Mouse (Mus musculus) CH12.LX (cell line): ENCODE results near the gene Cnot4. TPM values are rescaled to one million over a fixed set of nuclear protein-coding genes. Genes with fewer than 3 reads are reported as not detected.

Experiments
- DNase-seq: peaks from one replicate; pipeline ENCODE4 v3.0.0-alpha.2; 2013; ENCODE audit errors: extremely low read depth
- H3K27ac ChIP-seq: 2 replicates; pipeline ENCODE4 v1.5.1; 2012; ENCODE audit warnings: low read depth, mild to moderate bottlenecking, control low read depth, moderate library complexity; ENCODE audit not compliant: insufficient read depth
- H3K27me3 ChIP-seq: replicated peaks from 2 replicates; pipeline ENCODE3; 2012; ENCODE audit warnings: inconsistent platforms
- H3K36me3 ChIP-seq, 2 experiments: replicated peaks in 1 of 2; 2 replicates each; pipeline versions ENCODE3 to v1.6.1; 2012; ENCODE audit warnings: inconsistent platforms in 1 of 2, low read length in 1 of 2, mild to moderate bottlenecking in 1 of 2, mixed read lengths in 1 of 2, moderate library complexity in 1 of 2; ENCODE audit not compliant: control insufficient read depth in 1 of 2, insufficient read depth in 1 of 2
- H3K4me1 ChIP-seq, 2 experiments: 2 replicates each; pipeline ENCODE4 v1.6.1; 2012; ENCODE audit warnings: inconsistent platforms in 1 of 2, moderate library complexity in 1 of 2; ENCODE audit not compliant: insufficient read depth in 2 of 2, control insufficient read depth in 1 of 2
- H3K4me2 ChIP-seq: 2 replicates; pipeline ENCODE4 v1.6.1; 2012; ENCODE audit warnings: low read depth, mild to moderate bottlenecking, control low read depth; ENCODE audit not compliant: poor library complexity, insufficient read depth, severe bottlenecking
- H3K4me3 ChIP-seq, 3 experiments: fragments of 150-350 bp in 1 of 3; sonication (generic) in 1 of 3; replicated peaks in 1 of 3; 2 replicates each; pipeline versions ENCODE3 to v1.5.1; 2011 to 2012; ENCODE audit warnings: low read depth in 2 of 3, low read length in 2 of 3, mild to moderate bottlenecking in 2 of 3, moderate library complexity in 2 of 3, control low read depth in 1 of 3, improper control_type of control experiment in 1 of 3, inconsistent platforms in 1 of 3, mixed read lengths in 1 of 3; ENCODE audit not compliant: poor library complexity in 1 of 3
- H3K79me2 ChIP-seq: replicated peaks from 2 replicates; pipeline ENCODE4 v1.6.1; 2012; ENCODE audit warnings: mild to moderate bottlenecking, moderate library complexity; ENCODE audit not compliant: control insufficient read depth, poor library complexity, insufficient read depth, severe bottlenecking; ENCODE audit errors: extremely low read depth
- H3K9ac ChIP-seq: 2 replicates; pipeline ENCODE4 v1.6.1; 2012; ENCODE audit warnings: low read depth, mild to moderate bottlenecking, control low read depth, moderate library complexity; ENCODE audit not compliant: insufficient read depth
- H3K9me3 ChIP-seq: replicated peaks from 2 replicates; pipeline ENCODE3; 2012; ENCODE audit warnings: low read length, inconsistent platforms, mixed read lengths
- CHD1 ChIP-seq: IDR thresholded peaks from 2 replicates; pipeline ENCODE4 v1.6.1; 2012; ENCODE audit warnings: low read depth, low read length, improper control_type of control experiment, inconsistent platforms
- CTCF ChIP-seq, 2 experiments: IDR thresholded peaks in 1 of 2; conservative IDR thresholded peaks in 1 of 2; 2 replicates each; pipeline ENCODE4 v1.5.1; 2011 to 2012; ENCODE audit warnings: low read depth in 2 of 2, low read length in 2 of 2, improper control_type of control experiment in 1 of 2, inconsistent platforms in 1 of 2, mild to moderate bottlenecking in 1 of 2, moderate library complexity in 1 of 2
- EP300 ChIP-seq: IDR thresholded peaks from 2 replicates; pipeline ENCODE4 v1.6.1; 2011; ENCODE audit warnings: low read length, improper control_type of control experiment
- ETS1 ChIP-seq: conservative IDR thresholded peaks from 2 replicates; pipeline ENCODE4 v1.6.1; 2012; ENCODE audit warnings: low read depth, mild to moderate bottlenecking, inconsistent platforms, low read length, improper control_type of control experiment, moderate library complexity
- MAFK ChIP-seq: IDR thresholded peaks from 2 replicates; pipeline ENCODE4 v1.6.1; 2011; ENCODE audit warnings: low read length, improper control_type of control experiment; ENCODE audit not compliant: insufficient replicate concordance
- NRF1 ChIP-seq: IDR thresholded peaks from 2 replicates; pipeline ENCODE4 v1.6.1; 2014; ENCODE audit warnings: low read depth, mild to moderate bottlenecking, inconsistent platforms, low read length, improper control_type of control experiment, moderate library complexity
- POLR2A ChIP-seq: IDR thresholded peaks from 2 replicates; pipeline ENCODE4 v1.6.1; 2011; ENCODE audit warnings: low read depth, mild to moderate bottlenecking, improper control_type of control experiment, low read length
- RAD21 ChIP-seq: IDR thresholded peaks from 2 replicates; pipeline ENCODE4 v1.6.1; 2011; ENCODE audit warnings: low read depth, mild to moderate bottlenecking, low read length, improper control_type of control experiment, moderate library complexity
- SIN3A ChIP-seq: IDR thresholded peaks from 2 replicates; pipeline ENCODE4 v1.6.1; 2012; ENCODE audit warnings: low read length, improper control_type of control experiment, inconsistent platforms
- SMC3 ChIP-seq: IDR thresholded peaks from 2 replicates; pipeline ENCODE4 v1.6.1; 2011; ENCODE audit warnings: low read depth, low read length, improper control_type of control experiment
- USF1 ChIP-seq: IDR thresholded peaks from 2 replicates; pipeline ENCODE4 v1.6.1; 2014; ENCODE audit warnings: low read depth, mild to moderate bottlenecking, inconsistent platforms, low read length, improper control_type of control experiment
- USF2 ChIP-seq: conservative IDR thresholded peaks from 2 replicates; pipeline ENCODE4 v1.6.1; 2011; ENCODE audit warnings: low read depth, low read length, improper control_type of control experiment
- ZNF384 ChIP-seq: IDR thresholded peaks from 2 replicates; pipeline ENCODE4 v1.6.1; 2012; ENCODE audit warnings: low read depth, low read length, improper control_type of control experiment, inconsistent platforms
- dilution Hi-C: fragments of 300-500 bp; cut with MboI; formaldehyde crosslinking; loops from 2 replicates; pipeline ENCODE4 v1.14.3; 2020; ENCODE audit warnings: low sequenced_read_pairs; ENCODE audit not compliant: extremely low pct_unique_long_range_greater_than_20kb, extremely low pct_ligation_motif_present
- in situ Hi-C: fragments of 300-500 bp; cut with MboI; formaldehyde crosslinking; loops from 3 replicates; pipeline ENCODE4 v1.14.3; 2019; ENCODE audit warnings: low sequenced_read_pairs, low pct_ligation_motif_present, low pct_unique_long_range_greater_than_20kb, mixed read lengths
- polyA plus RNA-seq: library from polyadenylated mRNA; unstranded; fragments of >175 nt; gene quantifications from 2 replicates; pipeline ENCODE4 v1.2.1, GENCODE M21; 2012; ENCODE audit warnings: low read depth; ENCODE audit not compliant: insufficient read length
- total RNA-seq, 2 experiments: library from RNA; depleted of rRNA; stranded (reverse); fragments of 300-350 nt in 1 of 2; fragments of >200 nt in 1 of 2; gene quantifications; 2 replicates each; pipeline ENCODE4 v1.2.3; 2012 to 2014

Gene Cnot4
- total and polyA plus RNA-seq, 3 experiments = 6.0 to 25.1 (median 8.7) TPM

- Histone ChIP-seq H3K9me3 (no peaks in the 10 kb centered on the region), H3K27ac (no peak overlapping the region), H3K9ac (no peak overlapping the region), H3K4me2 (no peak overlapping the region), H3K4me1 (no peaks in the 10 kb centered on the region), H3K36me3 (peaks cover 20 to 57% of the 10 kb centered on the region in 2 experiments), H3K79me2 (no peaks in the 10 kb centered on the region), H3K4me3 (no peak overlapping the region), H3K27me3 (no peaks in the 10 kb centered on the region)
- dilution Hi-C loops (no loop called here), in situ Hi-C loops (no loop called here)
- DNase-seq = no peak
- TF ChIP-seq RAD21 (peak; percentile 21; the same call in 1 of the 2 replicates), EP300 (no peak), CTCF (conservative IDR thresholded peaks at IDR 0.05 in 1 of 2, IDR thresholded peaks at IDR 0.05 in 1 of 2; ENCODE audit: low read depth in 2 of 2, low read length in 2 of 2) (peak; percentile 6 to 43; a peak in 2 of 4 replicates)
Measured at GRCm38 (mm10) chr6:35062446-35062845, 71.1 kb downstream of the Cnot4 start.

GRCm38 (mm10) chr6:35043127-35043526, 90.4 kb downstream of the Cnot4 start:
- dilution Hi-C loops (no loop called here), in situ Hi-C loops (no loop called here)
- peaks cover 2 to 47% of the 10 kb centered on the region in 2 experiments for H3K36me3 ChIP-seq

GRCm38 (mm10) chr6:35033341-35033740, 100.2 kb downstream of the Cnot4 start:
- no peak overlapping the region for H3K4me3 ChIP-seq
- H3K9me3 ChIP-seq = no peaks in the 10 kb centered on the region
- TF ChIP-seq EP300 (no peak), NRF1 (no peak), ETS1 (no peak), MAFK (no peak), POLR2A (no peak), RAD21 (no peak), CTCF (conservative IDR thresholded peaks at IDR 0.05 in 1 of 2, IDR thresholded peaks at IDR 0.05 in 1 of 2; ENCODE audit: low read depth in 2 of 2, low read length in 2 of 2) (no peak)
- peaks cover 9 to 41% of the 10 kb centered on the region in 2 experiments for H3K36me3 ChIP-seq
- in situ Hi-C loops = no loop called here
- H3K9ac ChIP-seq = no peak overlapping the region
- no peak overlapping the region for H3K27ac ChIP-seq
- no peaks in the 10 kb centered on the region for H3K79me2 ChIP-seq
- dilution Hi-C loops = no loop called here
- no peaks in the 10 kb centered on the region for H3K27me3 ChIP-seq
- H3K4me1 ChIP-seq = peaks cover 0 to 13% of the 10 kb centered on the region in 2 experiments; a peak in 1 of 4 replicates
- DNase-seq = no peak
- no peak overlapping the region for H3K4me2 ChIP-seq

More at GRCm38 (mm10) chr6:35043127-35043526, 90.4 kb downstream of the Cnot4 start:
- no peak overlapping the region for H3K4me2 ChIP-seq
- DNase-seq = no peak
- H3K4me3 ChIP-seq = no peak overlapping the region
- H3K27me3 ChIP-seq = no peaks in the 10 kb centered on the region
- peaks cover 0 to 6% of the 10 kb centered on the region in 2 experiments; a peak in 1 of 4 replicates for H3K4me1 ChIP-seq
- no peak overlapping the region for H3K9ac ChIP-seq
- no peaks in the 10 kb centered on the region for H3K9me3 ChIP-seq
- no peak overlapping the region for H3K27ac ChIP-seq
- TF ChIP-seq ZNF384 (no peak), SIN3A (no peak), MAFK (no peak), SMC3 (no peak), CHD1 (no peak), USF1 (no peak), USF2 (no peak), CTCF (conservative IDR thresholded peaks at IDR 0.05 in 1 of 2, IDR thresholded peaks at IDR 0.05 in 1 of 2; ENCODE audit: low read depth in 2 of 2, low read length in 2 of 2) (no peak)
- no peaks in the 10 kb centered on the region; the same call in 1 of the 2 replicates for H3K79me2 ChIP-seq
